Mouse (Mus musculus): ENCODE results near the gene Tas2r131. TPM values are rescaled to one million over a fixed set of nuclear protein-coding genes. Genes with fewer than 3 reads are reported as not detected.
"Not testable (repeated sequence)": the region's sequence is repeated elsewhere in the genome, so short reads cannot be mapped to it uniquely, and the experiment has no call there.

Tas2r131 gene
- total RNA-seq (2014; rRNA removed) (not detected in 2 replicates), polyA plus RNA-seq (2015; fragmentation: Nextera tagmentation; extraction: Ambion mirVana) (not detected in 2 replicates)

- Histone ChIP-seq H3K9me3 (ENCODE audit: low read length) (no peaks in the 10 kb centered on the region), H3K27me3 (ENCODE audit: insufficient read depth, low read length) (no peaks in the 10 kb centered on the region), H3K27ac (no peak within 1 kb of the TSS), H3K4me2 (ENCODE audit: low read depth, low read length) (no peak within 1 kb of the TSS), H3K4me3 (ENCODE audit: low read length) (no peak within 1 kb of the TSS), H3K9ac (replicated peaks; ENCODE audit: low read length) (no peak within 1 kb of the TSS), H3K4me1 (ENCODE audit: insufficient read depth, low read length) (no peaks in the 10 kb centered on the region), H3K36me3 (ENCODE audit: insufficient read depth, low read length) (no peaks in the 10 kb centered on the region)
- WGBS = 57% methylated on average over 1 of the region's 1 CpGs
- no peak for TF ChIP-seq CTCF (IDR thresholded peaks at IDR 0.05; ENCODE audit: low read depth)
- DNase-seq (ENCODE audit: low spot score) (no peak), ATAC-seq (no peak)
These were observed at the start of gene Tas2r131 for GRCm38 (mm10) chr6:132957819-132958218. TSS of gene Tas2r131 (minus strand) at chr6:132957919.

GRCm38 (mm10) chr6:132980865-132981264 is 23.1 kb upstream of the Tas2r131 start, which contains the start of gene Tas2r109:
TSS of gene Tas2r109 (minus strand) at chr6:132980965.
- Histone ChIP-seq H3K4me1 (ENCODE audit: insufficient read depth, low read length) (no peaks in the 10 kb centered on the region), H3K4me2 (ENCODE audit: low read depth, low read length) (no peak within 1 kb of the TSS), H3K27me3 (ENCODE audit: insufficient read depth, low read length) (no peaks in the 10 kb centered on the region), H3K9ac (replicated peaks; ENCODE audit: low read length) (no peak within 1 kb of the TSS), H3K36me3 (ENCODE audit: insufficient read depth, low read length) (no peaks in the 10 kb centered on the region), H3K4me3 (ENCODE audit: low read length) (no peak within 1 kb of the TSS), H3K9me3 (ENCODE audit: low read length) (no peaks in the 10 kb centered on the region), H3K27ac (no peak within 1 kb of the TSS)
- WGBS = 75% methylated on average over 2 of the region's 2 CpGs
- no peak for TF ChIP-seq CTCF (IDR thresholded peaks at IDR 0.05; ENCODE audit: low read depth)
- DNase-seq (ENCODE audit: low spot score) (no peak), ATAC-seq (no peak)

GRCm38 (mm10) chr6:132950802-132951201 is 6.9 kb downstream of the Tas2r131 start, which contains the start of gene Tas2r129:
TSS of gene Tas2r129 (plus strand) at chr6:132951102.
- H3K9ac ChIP-seq (replicated peaks; ENCODE audit: low read length) = no peak within 1 kb of the TSS
- no peaks in the 10 kb centered on the region for H3K36me3 ChIP-seq (ENCODE audit: insufficient read depth, low read length)
- no peak for TF ChIP-seq CTCF (IDR thresholded peaks at IDR 0.05; ENCODE audit: low read depth)
- no peaks in the 10 kb centered on the region for H3K27me3 ChIP-seq (ENCODE audit: insufficient read depth, low read length)
- ATAC-seq (no peak), DNase-seq (ENCODE audit: low spot score) (no peak)
- no peak within 1 kb of the TSS for H3K27ac ChIP-seq
- H3K4me3 ChIP-seq (ENCODE audit: low read length) = no peak within 1 kb of the TSS
- no peak within 1 kb of the TSS for H3K4me2 ChIP-seq (ENCODE audit: low read depth, low read length)
- H3K4me1 ChIP-seq (ENCODE audit: insufficient read depth, low read length) = no peaks in the 10 kb centered on the region
- H3K9me3 ChIP-seq (ENCODE audit: low read length) = no peaks in the 10 kb centered on the region
- 88% methylated on average over 2 of the region's 2 CpGs for WGBS

DNA sequence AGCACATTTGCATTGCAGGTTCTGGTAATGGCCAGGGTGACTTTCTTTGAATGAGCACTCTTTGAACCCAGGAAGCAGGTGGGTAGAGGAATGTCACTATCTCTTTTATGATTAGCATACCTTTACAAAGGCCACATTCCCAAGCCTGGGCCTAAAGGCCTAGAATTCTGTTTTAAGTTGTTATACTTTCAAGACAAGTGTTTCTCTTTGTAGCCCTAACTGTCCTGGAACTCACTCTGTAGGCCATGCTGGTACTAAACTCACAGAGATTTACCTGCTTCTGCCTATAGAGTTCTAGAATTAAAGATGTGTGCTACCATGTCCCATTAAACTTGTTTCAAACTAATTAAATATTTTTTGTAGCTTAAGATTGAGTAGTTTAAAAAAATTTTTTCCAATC is 16.3 kb downstream of the Tas2r131 start:
- H3K27me3 ChIP-seq (ENCODE audit: insufficient read depth, low read length); H3K4me3 ChIP-seq (ENCODE audit: low read length); ATAC-seq; DNase-seq (ENCODE audit: low spot score); H3K4me2 ChIP-seq (ENCODE audit: low read depth, low read length); H3K9ac ChIP-seq (replicated peaks; ENCODE audit: low read length); H3K9me3 ChIP-seq (ENCODE audit: low read length); H3K27ac ChIP-seq; H3K36me3 ChIP-seq (ENCODE audit: insufficient read depth, low read length); H3K4me1 ChIP-seq (ENCODE audit: insufficient read depth, low read length): not testable (repeated sequence)

DNA sequence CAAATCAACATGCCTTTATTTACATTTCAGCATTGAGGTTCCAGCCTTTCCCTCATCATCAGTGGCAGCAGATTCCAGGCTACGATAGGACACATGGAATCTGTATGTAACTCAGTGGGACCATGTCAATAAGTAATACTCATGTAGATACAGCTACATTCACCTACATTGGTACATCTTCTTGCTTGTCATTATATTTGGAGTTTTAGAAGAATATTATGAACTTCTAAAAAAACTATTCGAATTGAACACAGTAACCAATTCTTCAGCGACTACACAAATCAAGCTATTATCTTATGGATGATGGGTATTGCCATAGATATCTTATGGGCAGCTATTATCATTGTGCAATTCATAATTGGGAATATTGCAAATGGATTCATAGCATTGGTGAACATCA is 48.4 kb downstream of the Tas2r131 start, which contains the start of gene Tas2r125:
Tas2r125 (plus strand) TSS at position 301 of the 400 bp plus-strand sequence.
- Histone ChIP-seq H3K4me2 (ENCODE audit: low read depth, low read length) (no peak within 1 kb of the TSS), H3K27me3 (ENCODE audit: insufficient read depth, low read length) (no peaks in the 10 kb centered on the region), H3K9ac (replicated peaks; ENCODE audit: low read length) (no peak within 1 kb of the TSS), H3K36me3 (ENCODE audit: insufficient read depth, low read length) (no peaks in the 10 kb centered on the region), H3K27ac (no peak within 1 kb of the TSS), H3K9me3 (ENCODE audit: low read length) (no peaks in the 10 kb centered on the region), H3K4me3 (ENCODE audit: low read length) (no peak within 1 kb of the TSS), H3K4me1 (ENCODE audit: insufficient read depth, low read length) (no peaks in the 10 kb centered on the region)
- DNase-seq (ENCODE audit: low spot score) (no peak), ATAC-seq (no peak)
- WGBS = 86% methylated on average over 3 of the region's 3 CpGs
- no peak for TF ChIP-seq CTCF (IDR thresholded peaks at IDR 0.05; ENCODE audit: low read depth)

Other genes starting within 250 kb of the Tas2r131 start
- not detected in 2 replicates for gene Tas2r122, start 246.0 kb downstream of the Tas2r131 start, total RNA-seq (2014; rRNA removed)
- not detected in 2 replicates for gene Tas2r122, start 246.0 kb downstream of the Tas2r131 start, polyA plus RNA-seq (2015; fragmentation: Nextera tagmentation; extraction: Ambion mirVana)
- gene Tas2r115, start 219.9 kb downstream of the Tas2r131 start, total RNA-seq (2014; rRNA removed) = not detected in 2 replicates
- gene Tas2r115, start 219.9 kb downstream of the Tas2r131 start, polyA plus RNA-seq (2015; fragmentation: Nextera tagmentation; extraction: Ambion mirVana) = not detected in 2 replicates
- gene Tas2r124, start 203.2 kb downstream of the Tas2r131 start, total RNA-seq (2014; rRNA removed) = not detected in 2 replicates
- gene Tas2r124, start 203.2 kb downstream of the Tas2r131 start, polyA plus RNA-seq (2015; fragmentation: Nextera tagmentation; extraction: Ambion mirVana) = not detected in 2 replicates
- not detected in 2 replicates for gene Tas2r102, start 195.8 kb downstream of the Tas2r131 start, total RNA-seq (2014; rRNA removed)
- gene Tas2r102, start 195.8 kb downstream of the Tas2r131 start, polyA plus RNA-seq (2015; fragmentation: Nextera tagmentation; extraction: Ambion mirVana) = not detected in 2 replicates
- gene Tas2r136, start 179.8 kb downstream of the Tas2r131 start, total RNA-seq (2014; rRNA removed) = not detected in 2 replicates
- gene Tas2r136, start 179.8 kb downstream of the Tas2r131 start, polyA plus RNA-seq (2015; fragmentation: Nextera tagmentation; extraction: Ambion mirVana) = not detected in 2 replicates
- gene Tas2r117, start 155.1 kb downstream of the Tas2r131 start, total RNA-seq (2014; rRNA removed) = not detected in 2 replicates
- gene Tas2r117, start 155.1 kb downstream of the Tas2r131 start, polyA plus RNA-seq (2015; fragmentation: Nextera tagmentation; extraction: Ambion mirVana) = not detected in 2 replicates
- not detected in 2 replicates for gene Tas2r123, start 110.8 kb downstream of the Tas2r131 start, total RNA-seq (2014; rRNA removed)
- not detected in 2 replicates for gene Tas2r123, start 110.8 kb downstream of the Tas2r131 start, polyA plus RNA-seq (2015; fragmentation: Nextera tagmentation; extraction: Ambion mirVana)
- gene Tas2r116, start 102.5 kb downstream of the Tas2r131 start, total RNA-seq (2014; rRNA removed) = not detected in 2 replicates
- gene Tas2r116, start 102.5 kb downstream of the Tas2r131 start, polyA plus RNA-seq (2015; fragmentation: Nextera tagmentation; extraction: Ambion mirVana) = not detected in 2 replicates
- gene Tas2r110, start 89.9 kb downstream of the Tas2r131 start, total RNA-seq (2014; rRNA removed) = not detected in 2 replicates
- gene Tas2r110, start 89.9 kb downstream of the Tas2r131 start, polyA plus RNA-seq (2015; fragmentation: Nextera tagmentation; extraction: Ambion mirVana) = not detected in 2 replicates
- not detected in 2 replicates for gene Tas2r113, start 64.9 kb downstream of the Tas2r131 start, total RNA-seq (2014; rRNA removed)
- not detected in 2 replicates for gene Tas2r113, start 64.9 kb downstream of the Tas2r131 start, polyA plus RNA-seq (2015; fragmentation: Nextera tagmentation; extraction: Ambion mirVana)
- not detected in 2 replicates for gene Tas2r125, start 48.3 kb downstream of the Tas2r131 start, total RNA-seq (2014; rRNA removed)
- not detected in 2 replicates for gene Tas2r125, start 48.3 kb downstream of the Tas2r131 start, polyA plus RNA-seq (2015; fragmentation: Nextera tagmentation; extraction: Ambion mirVana)
- gene Tas2r129, start 6.8 kb downstream of the Tas2r131 start, total RNA-seq (2014; rRNA removed) = not detected in 2 replicates
- not detected in 2 replicates for gene Tas2r129, start 6.8 kb downstream of the Tas2r131 start, polyA plus RNA-seq (2015; fragmentation: Nextera tagmentation; extraction: Ambion mirVana)
- gene Tas2r109, start 23.0 kb upstream of the Tas2r131 start, total RNA-seq (2014; rRNA removed) = not detected in 2 replicates
- not detected in 2 replicates for gene Tas2r109, start 23.0 kb upstream of the Tas2r131 start, polyA plus RNA-seq (2015; fragmentation: Nextera tagmentation; extraction: Ambion mirVana)
- not detected in 2 replicates for gene Tas2r103, start 79.2 kb upstream of the Tas2r131 start, total RNA-seq (2014; rRNA removed)
- not detected in 2 replicates for gene Tas2r103, start 79.2 kb upstream of the Tas2r131 start, polyA plus RNA-seq (2015; fragmentation: Nextera tagmentation; extraction: Ambion mirVana)
- gene Tas2r140, start 97.9 kb upstream of the Tas2r131 start, total RNA-seq (2014; rRNA removed) = not detected in 2 replicates
- not detected in 2 replicates for gene Tas2r140, start 97.9 kb upstream of the Tas2r131 start, polyA plus RNA-seq (2015; fragmentation: Nextera tagmentation; extraction: Ambion mirVana)
- 104 and 214 TPM in 2 replicates for gene Smim10l1, start 147.0 kb upstream of the Tas2r131 start, total RNA-seq (2014; rRNA removed)
- gene Smim10l1, start 147.0 kb upstream of the Tas2r131 start, polyA plus RNA-seq (2015; fragmentation: Nextera tagmentation; extraction: Ambion mirVana) = 129 and 148 TPM in 2 replicates